Mouse (Mus musculus): ENCODE data around the gene Snx1. TPM values are rescaled to one million over a fixed set of nuclear protein-coding genes. Genes with fewer than 3 reads are reported as not detected.

The Snx1 gene
- polyA plus RNA-seq, 1 experiment from 2014 or later = 64.8 TPM

DNA sequence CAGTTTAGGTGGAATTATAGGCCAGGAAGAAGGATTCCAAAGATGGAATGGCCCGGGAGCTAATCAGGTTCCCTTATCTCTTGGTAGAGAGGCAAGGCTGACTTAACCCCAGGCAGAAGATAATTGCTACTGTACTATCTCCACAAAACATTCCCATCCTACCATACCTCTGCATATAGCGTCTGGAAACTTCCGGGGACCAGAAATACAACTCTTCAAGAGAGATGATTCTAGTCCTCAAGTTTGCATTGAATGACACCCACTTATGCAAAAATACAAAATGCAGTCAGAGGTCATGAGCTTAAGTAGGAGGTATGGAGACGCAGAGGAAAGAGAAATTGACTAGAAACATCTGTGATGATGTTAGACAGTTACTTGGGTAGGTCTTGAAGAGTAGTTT lies 1.5 kb upstream of the Snx1 start:
- H3K4me1 ChIP-seq (replicated peaks) = peaks cover 61% of the 10 kb centered on the region
- H3K4me2 ChIP-seq = peak overlapping the region; percentile 90
- peak overlapping the region; percentile 97 for H3K27ac ChIP-seq (replicated peaks)
- H3K27me3 ChIP-seq = no peaks in the 10 kb centered on the region
- peaks cover 31% of the 10 kb centered on the region for H3K36me3 ChIP-seq (replicated peaks)
- peak overlapping the region; percentile 74 for H3K9ac ChIP-seq
- H3K4me3 ChIP-seq (replicated peaks) = peak overlapping the region; percentile 84
- WGBS (ENCODE audit: insufficient replicate concordance) = 32% methylated on average over 4 of the region's 4 CpGs
- no peak for ATAC-seq (ENCODE audit: insufficient read depth)
- H3K9me3 ChIP-seq (replicated peaks) = no peaks in the 10 kb centered on the region

DNA sequence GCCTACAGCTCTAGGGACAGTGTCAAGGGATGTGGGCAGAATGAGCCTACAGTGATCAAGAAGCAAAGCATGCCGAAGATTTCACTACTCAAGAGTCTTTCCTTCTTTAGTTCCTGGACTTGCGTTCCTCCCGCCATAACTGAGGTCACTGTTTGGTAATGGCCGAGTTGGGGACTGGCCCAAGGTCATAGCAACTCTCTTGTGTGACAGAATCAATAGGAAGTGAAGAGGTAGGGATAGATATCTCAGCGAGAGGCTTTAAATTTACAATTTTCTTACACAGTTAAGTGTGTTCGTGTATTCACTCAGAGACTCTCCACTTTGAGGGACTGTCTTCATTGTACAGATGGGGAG lies 783 bp upstream of the Snx1 start:
- peaks cover 68% of the 10 kb centered on the region for H3K4me1 ChIP-seq (replicated peaks)
- WGBS (ENCODE audit: insufficient replicate concordance) = 12% methylated on average over 6 of the region's 6 CpGs
- no peaks in the 10 kb centered on the region for H3K9me3 ChIP-seq (replicated peaks)
- peak overlapping the region; percentile 97 for H3K27ac ChIP-seq (replicated peaks)
- H3K4me3 ChIP-seq (replicated peaks) = peak overlapping the region; percentile 84
- no peaks in the 10 kb centered on the region for H3K27me3 ChIP-seq
- peaks cover 24% of the 10 kb centered on the region for H3K36me3 ChIP-seq (replicated peaks)
- H3K4me2 ChIP-seq = peak overlapping the region; percentile 90
- H3K9ac ChIP-seq = peak overlapping the region; percentile 74
- ATAC-seq (ENCODE audit: insufficient read depth) = no peak

DNA sequence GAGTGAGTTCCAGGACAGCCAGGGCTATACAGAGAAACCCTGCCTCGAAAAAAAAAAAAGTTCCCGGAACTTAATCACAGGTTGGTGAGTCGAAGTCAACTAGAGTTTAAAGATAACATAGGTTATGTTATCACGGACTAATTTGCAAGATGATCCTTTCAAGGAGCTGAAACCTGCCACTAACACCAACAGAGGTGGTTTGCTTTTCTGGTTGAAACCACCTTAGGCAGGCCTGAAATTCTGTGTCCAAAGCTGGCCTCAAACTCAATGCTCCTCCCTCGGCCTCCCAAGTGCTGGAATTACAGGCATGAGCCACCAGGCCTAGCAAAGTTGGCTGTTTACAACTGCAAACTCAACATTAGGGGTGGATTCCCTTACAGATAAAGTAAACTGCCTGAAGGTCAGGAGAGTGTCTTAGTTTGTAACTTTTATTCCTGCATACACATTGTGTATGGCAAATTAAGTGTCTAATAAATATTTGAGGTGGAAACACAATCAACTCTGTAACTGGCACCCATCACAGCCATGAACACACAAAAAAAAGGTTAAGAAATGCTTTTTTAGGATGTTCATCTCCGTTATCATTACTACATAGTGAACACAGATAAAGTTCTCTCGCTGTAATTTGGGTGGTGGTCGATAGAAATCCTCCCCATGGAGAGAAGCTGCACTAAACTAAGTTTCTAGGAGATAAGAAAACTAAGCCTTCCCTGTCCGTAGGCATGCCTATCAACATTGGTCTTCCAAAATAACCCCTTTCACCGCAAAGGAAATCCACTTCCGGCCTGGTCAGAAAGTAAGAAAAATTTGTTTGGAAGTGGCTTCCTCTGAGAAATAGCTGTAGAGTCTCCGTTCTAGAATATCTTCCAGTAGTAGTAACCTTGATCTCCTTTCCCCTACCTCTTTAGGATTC lies 588 bp downstream of the Snx1 start:
- Histone ChIP-seq H3K4me2 (peak overlapping the region; percentile 90), H3K4me3 (replicated peaks) (peak overlapping the region; percentile 84), H3K9ac (peak overlapping the region; percentile 55), H3K27ac (replicated peaks) (peak overlapping the region; percentile 97), H3K4me1 (replicated peaks) (peaks cover 74% of the 10 kb centered on the region), H3K36me3 (replicated peaks) (peaks cover 15% of the 10 kb centered on the region), H3K9me3 (replicated peaks) (no peaks in the 10 kb centered on the region), H3K27me3 (no peaks in the 10 kb centered on the region)
- ATAC-seq (ENCODE audit: insufficient read depth) = no peak
- 11% methylated on average over 12 of the region's 12 CpGs for WGBS (ENCODE audit: insufficient replicate concordance)

DNA sequence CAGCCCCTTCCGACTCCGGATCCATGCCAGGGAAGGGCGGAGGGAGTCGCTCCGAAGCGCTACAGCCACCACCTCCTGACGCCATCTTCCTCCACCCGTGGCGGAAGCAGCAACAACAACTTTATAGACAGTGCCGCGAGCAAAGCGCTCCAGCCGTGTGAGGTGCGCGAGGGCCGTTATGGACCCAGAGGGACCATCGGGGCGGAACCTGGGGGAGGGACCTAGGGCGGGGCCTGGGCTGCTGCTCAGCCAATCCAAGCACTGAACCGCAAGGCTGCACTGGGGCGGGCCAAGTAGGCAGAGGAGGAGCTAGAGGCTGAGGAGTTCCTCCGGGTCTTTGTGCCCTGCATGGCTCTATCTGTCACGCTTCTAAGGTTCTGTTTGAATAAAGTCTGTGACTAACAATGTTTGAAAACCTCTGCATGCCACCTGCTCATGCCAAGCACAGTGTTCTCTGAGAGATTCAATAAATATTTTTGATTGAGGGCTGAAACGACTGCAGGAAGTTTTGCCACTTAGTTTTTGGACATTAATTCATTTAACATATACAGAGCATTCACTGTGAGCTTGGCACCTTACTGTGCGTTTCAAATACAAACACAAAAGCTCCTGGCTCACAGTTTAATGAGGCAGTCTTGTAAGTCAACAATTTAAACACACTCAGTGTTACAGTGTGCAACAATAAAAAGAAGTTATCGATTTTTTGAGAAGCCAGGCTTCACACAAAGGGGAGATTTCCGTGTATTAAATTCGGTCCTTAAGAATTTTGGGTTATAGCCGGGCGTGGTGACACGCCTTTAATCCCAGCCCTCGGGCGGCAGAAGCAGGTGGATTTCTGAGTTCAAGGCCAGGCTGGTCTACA lies 1.5 kb downstream of the Snx1 start:
- Histone ChIP-seq H3K9ac (peak overlapping the region; percentile 88), H3K4me3 (replicated peaks) (peak overlapping the region; percentile 84), H3K27me3 (no peaks in the 10 kb centered on the region), H3K4me2 (peak overlapping the region; percentile 90), H3K4me1 (replicated peaks) (peaks cover 75% of the 10 kb centered on the region), H3K36me3 (replicated peaks) (peaks cover 6% of the 10 kb centered on the region; the same call in 1 of the 2 replicates), H3K9me3 (replicated peaks) (no peaks in the 10 kb centered on the region), H3K27ac (replicated peaks) (peak overlapping the region; percentile 97)
- ATAC-seq (ENCODE audit: insufficient read depth) = peak; percentile 94
- 8% methylated on average over 33 of the region's 33 CpGs for WGBS (ENCODE audit: insufficient replicate concordance)

DNA sequence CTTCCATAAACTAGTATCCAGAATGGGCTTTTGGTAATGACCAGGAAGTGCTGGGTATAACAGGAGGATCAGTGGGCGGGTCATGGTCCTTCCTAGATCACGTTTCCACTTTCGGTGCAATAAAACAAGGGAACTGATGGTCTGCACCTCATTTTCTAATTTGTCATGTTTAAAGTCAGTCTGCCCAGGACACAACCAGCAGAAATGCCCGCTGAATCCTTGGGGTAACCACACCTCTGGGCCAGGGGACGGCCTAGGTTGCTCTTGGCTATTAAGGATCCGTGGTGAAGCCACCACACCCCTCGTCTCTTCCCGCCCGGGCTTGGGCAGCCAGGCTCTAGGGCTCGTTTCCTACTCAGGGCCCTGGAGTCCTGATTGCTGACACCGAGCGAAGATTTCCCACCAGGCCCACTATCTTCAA lies 2.3 kb downstream of the Snx1 start:
- no peaks in the 10 kb centered on the region for H3K9me3 ChIP-seq (replicated peaks)
- H3K4me3 ChIP-seq (replicated peaks) = peak overlapping the region; percentile 84
- H3K9ac ChIP-seq = peak overlapping the region; percentile 88
- no peaks in the 10 kb centered on the region for H3K36me3 ChIP-seq (replicated peaks)
- no peaks in the 10 kb centered on the region for H3K27me3 ChIP-seq
- H3K4me2 ChIP-seq = peak overlapping the region; percentile 90
- H3K27ac ChIP-seq (replicated peaks) = peak overlapping the region; percentile 97
- peak; percentile 68 for ATAC-seq (ENCODE audit: insufficient read depth)
- peaks cover 74% of the 10 kb centered on the region for H3K4me1 ChIP-seq (replicated peaks)
- under 1% methylated on average over 12 of the region's 12 CpGs for WGBS (ENCODE audit: insufficient replicate concordance)

DNA sequence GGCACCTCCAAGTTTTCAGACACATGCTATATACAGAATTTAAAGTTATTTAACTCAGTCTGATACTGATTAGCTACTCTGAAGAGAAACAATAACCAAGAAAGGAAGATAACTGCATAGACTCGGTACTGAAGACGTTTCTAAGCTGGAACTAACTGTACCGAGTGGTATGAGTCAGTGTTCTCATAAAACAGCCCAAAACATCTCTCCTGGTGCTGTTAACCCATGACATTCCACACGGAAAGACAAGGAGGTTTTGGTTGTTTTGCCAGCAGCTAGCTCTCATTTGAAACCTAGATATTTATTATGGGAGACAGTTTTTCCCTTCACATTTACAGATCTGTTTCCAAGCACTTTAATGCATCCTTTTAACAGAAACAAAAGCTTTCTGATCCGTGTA lies 2.7 kb downstream of the Snx1 start:
- peaks cover 74% of the 10 kb centered on the region for H3K4me1 ChIP-seq (replicated peaks)
- peak overlapping the region; percentile 84 for H3K4me3 ChIP-seq (replicated peaks)
- peak overlapping the region; percentile 97 for H3K27ac ChIP-seq (replicated peaks)
- 5% methylated on average over 5 of the region's 5 CpGs for WGBS (ENCODE audit: insufficient replicate concordance)
- H3K9me3 ChIP-seq (replicated peaks) = no peaks in the 10 kb centered on the region
- H3K36me3 ChIP-seq (replicated peaks) = 0 out of 2 replicates have a peak, but pooled peaks cover 4% of the 10 kb centered on the region
- no peak for ATAC-seq (ENCODE audit: insufficient read depth)
- no peaks in the 10 kb centered on the region for H3K27me3 ChIP-seq
- peak overlapping the region; percentile 88 for H3K9ac ChIP-seq
- H3K4me2 ChIP-seq = peak overlapping the region; percentile 90

DNA sequence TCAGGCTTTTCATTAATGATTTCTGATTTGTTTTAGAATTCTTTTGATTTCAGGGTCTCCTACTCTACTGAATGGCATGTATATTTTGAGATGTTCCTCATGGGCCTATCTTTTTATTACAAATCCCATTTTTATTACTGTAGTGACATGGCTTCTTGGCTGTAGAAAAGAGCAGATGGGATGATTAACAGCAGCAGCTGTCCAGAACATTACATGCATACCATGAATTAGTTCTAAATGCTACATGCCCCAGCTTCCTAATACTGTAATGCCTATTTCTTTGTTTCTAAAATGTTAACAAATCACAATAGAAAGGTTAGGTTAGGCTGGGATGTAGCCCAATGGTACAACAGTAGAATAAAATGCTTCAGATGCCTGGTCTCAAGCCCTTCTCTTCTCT lies 5.0 kb downstream of the Snx1 start:
- no peak overlapping the region for H3K9ac ChIP-seq
- no peaks in the 10 kb centered on the region for H3K9me3 ChIP-seq (replicated peaks)
- H3K4me2 ChIP-seq = no peak overlapping the region
- no peak for ATAC-seq (ENCODE audit: insufficient read depth)
- peaks cover 13% of the 10 kb centered on the region; the same call in 1 of the 2 replicates for H3K36me3 ChIP-seq (replicated peaks)
- H3K4me1 ChIP-seq (replicated peaks) = peaks cover 77% of the 10 kb centered on the region
- H3K27ac ChIP-seq (replicated peaks) = no peak overlapping the region
- no peak overlapping the region for H3K4me3 ChIP-seq (replicated peaks)
- H3K27me3 ChIP-seq = no peaks in the 10 kb centered on the region

DNA sequence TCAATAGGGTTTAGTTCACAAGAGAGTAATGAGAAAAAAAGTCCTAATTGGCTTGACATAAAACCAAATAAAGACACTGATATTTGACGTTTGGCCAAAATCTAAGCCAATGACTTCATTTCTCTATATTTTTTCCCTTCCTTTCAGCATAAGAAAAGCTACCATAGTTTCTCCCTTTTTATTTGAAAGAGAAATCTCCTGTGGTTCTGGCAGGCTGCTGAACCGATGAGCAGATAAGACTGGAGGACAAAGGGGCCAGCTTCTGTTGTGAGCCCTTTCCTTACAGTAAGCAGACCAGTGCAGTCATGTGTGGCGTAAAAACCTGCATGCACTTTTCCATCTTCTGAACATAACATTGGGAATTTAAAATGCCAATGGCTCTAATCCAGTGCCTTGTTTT lies 5.4 kb downstream of the Snx1 start:
- Histone ChIP-seq H3K9ac (no peak overlapping the region), H3K4me1 (replicated peaks) (peaks cover 74% of the 10 kb centered on the region), H3K4me2 (no peak overlapping the region), H3K27ac (replicated peaks) (peak overlapping the region; percentile 66), H3K27me3 (no peaks in the 10 kb centered on the region), H3K9me3 (replicated peaks) (no peaks in the 10 kb centered on the region), H3K4me3 (replicated peaks) (no peak overlapping the region), H3K36me3 (replicated peaks) (peaks cover 15% of the 10 kb centered on the region; the same call in 1 of the 2 replicates)
- ATAC-seq (ENCODE audit: insufficient read depth) = no peak
- 40% methylated on average over 3 of the region's 3 CpGs for WGBS (ENCODE audit: insufficient replicate concordance)

DNA sequence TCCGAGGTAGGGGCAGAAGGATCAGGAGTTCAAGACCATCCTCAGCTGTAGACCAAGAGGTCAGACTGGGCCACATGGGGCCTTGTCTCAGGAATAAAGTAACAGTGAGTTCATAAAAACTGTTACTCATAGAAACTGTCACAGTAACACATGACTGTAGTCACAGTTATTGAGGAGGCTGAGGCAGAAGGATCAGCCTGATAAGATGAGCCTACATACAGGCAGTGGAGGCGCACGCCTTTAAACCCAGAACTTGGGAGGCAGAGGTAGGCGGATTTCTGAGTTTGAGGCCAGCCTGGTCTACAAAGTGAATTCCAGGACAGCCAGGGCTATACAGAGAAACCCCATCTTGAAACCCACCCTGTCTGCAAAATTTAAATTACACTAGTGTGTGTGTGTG lies 6.3 kb downstream of the Snx1 start:
- no peak overlapping the region for H3K4me3 ChIP-seq (replicated peaks)
- H3K9ac ChIP-seq = no peak overlapping the region
- H3K4me2 ChIP-seq = peak overlapping the region; percentile 34
- no peaks in the 10 kb centered on the region for H3K9me3 ChIP-seq (replicated peaks)
- peaks cover 66% of the 10 kb centered on the region for H3K4me1 ChIP-seq (replicated peaks)
- 42% methylated on average over 4 of the region's 4 CpGs for WGBS (ENCODE audit: insufficient replicate concordance)
- ATAC-seq (ENCODE audit: insufficient read depth) = no peak
- H3K27me3 ChIP-seq = no peaks in the 10 kb centered on the region
- peaks cover 21% of the 10 kb centered on the region for H3K36me3 ChIP-seq (replicated peaks)
- peak overlapping the region; percentile 66 for H3K27ac ChIP-seq (replicated peaks)

DNA sequence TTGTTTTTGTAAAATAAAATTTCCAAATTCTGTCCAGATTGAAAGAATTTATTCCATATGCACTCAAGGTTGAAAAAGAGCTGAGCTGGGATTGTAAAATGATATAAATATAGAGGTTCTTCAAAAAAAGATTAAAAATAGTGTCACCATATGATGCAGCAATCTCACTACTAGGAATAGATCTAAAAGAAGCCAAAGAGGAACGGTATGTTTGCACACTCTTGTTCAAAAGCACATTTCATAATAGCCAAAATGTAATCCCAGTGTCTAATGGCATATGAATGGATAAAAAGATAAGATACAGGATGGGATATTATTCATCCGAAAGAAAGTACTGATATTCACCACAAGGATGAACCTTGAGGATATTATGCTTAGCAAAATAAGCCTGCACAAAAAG lies 6.9 kb downstream of the Snx1 start:
- H3K4me2 ChIP-seq = no peak overlapping the region; the same call in 1 of the 2 replicates
- H3K9me3 ChIP-seq (replicated peaks) = no peaks in the 10 kb centered on the region
- 71% methylated on average over 2 of the region's 2 CpGs for WGBS (ENCODE audit: insufficient replicate concordance)
- no peak overlapping the region for H3K4me3 ChIP-seq (replicated peaks)
- no peak for ATAC-seq (ENCODE audit: insufficient read depth)
- no peak overlapping the region for H3K9ac ChIP-seq
- peaks cover 22% of the 10 kb centered on the region for H3K36me3 ChIP-seq (replicated peaks)
- H3K27me3 ChIP-seq = no peaks in the 10 kb centered on the region
- H3K27ac ChIP-seq (replicated peaks) = peak overlapping the region; percentile 66
- H3K4me1 ChIP-seq (replicated peaks) = peaks cover 63% of the 10 kb centered on the region

DNA sequence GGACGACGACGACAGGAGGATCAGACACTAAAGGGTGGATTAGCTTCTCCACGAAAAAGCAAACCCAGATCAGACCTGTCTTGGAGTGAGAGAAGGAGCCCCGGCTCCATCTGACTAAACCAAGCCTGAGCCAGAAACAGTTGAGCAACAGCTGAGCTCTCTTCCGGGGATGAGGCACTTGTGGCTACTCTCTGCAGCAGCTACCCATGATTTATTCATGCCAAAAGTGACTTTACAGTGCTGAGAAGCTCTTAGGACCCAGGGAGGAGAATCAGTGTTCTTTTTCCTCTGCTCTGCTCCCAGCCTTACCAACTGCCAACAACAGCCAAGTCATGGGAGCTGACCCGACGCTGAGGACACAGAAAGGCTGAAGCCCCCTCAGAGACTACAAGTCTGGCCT lies 9.5 kb downstream of the Snx1 start:
- H3K9me3 ChIP-seq (replicated peaks) = no peaks in the 10 kb centered on the region
- WGBS (ENCODE audit: insufficient replicate concordance) = 64% methylated on average over 8 of the region's 8 CpGs
- H3K4me1 ChIP-seq (replicated peaks) = peaks cover 49% of the 10 kb centered on the region

More for the DNA sequence above, 9.5 kb downstream of the Snx1 start:
- no peak for ATAC-seq (ENCODE audit: insufficient read depth)
- Histone ChIP-seq H3K27me3 (no peaks in the 10 kb centered on the region), H3K36me3 (replicated peaks) (peaks cover 33% of the 10 kb centered on the region), H3K27ac (replicated peaks) (peak overlapping the region; percentile 6; the same call in 1 of the 2 replicates), H3K4me3 (replicated peaks) (no peak overlapping the region), H3K9ac (no peak overlapping the region), H3K4me2 (no peak overlapping the region)

All from liver, embryonic 15.5 days (tissue).